ENCODE assay signal across 8 mouse cellular contexts in genomic region chr7:28888701-28889161, GRCm38 (mm10). TPM values are rescaled to one million over a fixed set of nuclear protein-coding genes. Genes with fewer than 3 reads are reported as not detected.
DNase-seq lines count a peak whose midpoint lies in the region; ATAC-seq lines count a peak whose summit lies in the region.

No protein-coding gene starts in this region.

- peak overlapping the region; percentile 43 for H3K4me3 ChIP-seq in limb, embryonic 12.5 days (replicated peaks)
- H3K4me3 ChIP-seq in stomach, embryonic 15.5 days (replicated peaks), result peak overlapping the region; percentile 35

- peak overlapping the region; percentile 67 for H3K4me2 ChIP-seq in limb, embryonic 12.5 days
- H3K4me2 ChIP-seq in stomach, embryonic 15.5 days, result peak overlapping the region; percentile 66

- H3K4me1 ChIP-seq in limb, embryonic 12.5 days (replicated peaks), result peaks cover 14% of the 10 kb centered on the region
- peaks cover 10% of the 10 kb centered on the region; the same call in 1 of the 2 replicates for H3K4me1 ChIP-seq in stomach, embryonic 15.5 days

- no peaks in the 10 kb centered on the region for H3K9me3 ChIP-seq in limb, embryonic 12.5 days
- no peaks in the 10 kb centered on the region for H3K9me3 ChIP-seq in stomach, embryonic 15.5 days

- DNase-seq in cerebellum, postnatal 10 days, result peak; percentile 71
- DNase-seq in cerebellum, adult 8-10 months, result no peak
- DNase-seq in right cerebral cortex, postnatal 4 days, result peak; percentile 36
- DNase-seq in right cerebral cortex, adult 2 months (ENCODE audit: low spot score in 2 of 2), result no peak
- DNase-seq in adipocyte (ENCODE audit: low spot score), result no peak
- no peak for DNase-seq in kidney, postnatal 25 days

- H3K27ac ChIP-seq in limb, embryonic 12.5 days, result no peak overlapping the region
- H3K27ac ChIP-seq in stomach, embryonic 15.5 days, result no peak overlapping the region

- 3% methylated on average over 27 of the region's 27 CpGs for WGBS in limb, embryonic 12.5 days
- 3% methylated on average over 27 of the region's 27 CpGs for WGBS in stomach, embryonic 15.5 days

- H3K9ac ChIP-seq in limb, embryonic 12.5 days (replicated peaks), result peak overlapping the region; percentile 40
- no peak overlapping the region for H3K9ac ChIP-seq in stomach, embryonic 15.5 days

- peaks cover 61% of the 10 kb centered on the region for H3K27me3 ChIP-seq in limb, embryonic 12.5 days
- H3K27me3 ChIP-seq in stomach, embryonic 15.5 days (replicated peaks), result peaks cover 20% of the 10 kb centered on the region

- 0 out of 2 replicates have a peak, but pooled peaks have one; percentile 6 for ATAC-seq in limb, embryonic 12.5 days (ENCODE audit: insufficient number of reproducible peaks, insufficient read depth, low FRiP score, low TSS enrichment, low read depth)
- ATAC-seq in stomach, embryonic 15.5 days (ENCODE audit: insufficient read depth, low FRiP score, low read depth), result peak; percentile 13; the same call in 1 of the 2 replicates

- peaks cover 29% of the 10 kb centered on the region for H3K36me3 ChIP-seq in limb, embryonic 12.5 days
- peaks cover 25% of the 10 kb centered on the region for H3K36me3 ChIP-seq in stomach, embryonic 15.5 days

RNA-seq across cellular contexts. Expression of gene Capn12, which starts 7.5 kb away (rescaled TPM):
- polyA plus RNA-seq in limb, embryonic 12.5 days (2016; fragmentation: Nextera tagmentation; extraction: Ambion mirVana), result 0.26 and 0.29 TPM in 2 replicates
- 0.34 and 0.45 TPM in 2 replicates for polyA plus RNA-seq in stomach, embryonic 15.5 days (2015; fragmentation: Nextera tagmentation; extraction: Ambion mirVana)

RNA-seq across cellular contexts. Expression of gene Lgals7, which starts 25.1 kb away (rescaled TPM):
- 3.4 and 4.8 TPM in 2 replicates for polyA plus RNA-seq in limb, embryonic 12.5 days (2016; fragmentation: Nextera tagmentation; extraction: Ambion mirVana)
- 2.2 TPM in 2 replicates for polyA plus RNA-seq in stomach, embryonic 15.5 days (2015; fragmentation: Nextera tagmentation; extraction: Ambion mirVana)

RNA-seq across cellular contexts. Expression of gene Lgals4, which starts 55.1 kb away (rescaled TPM):
- polyA plus RNA-seq in limb, embryonic 12.5 days (2016; fragmentation: Nextera tagmentation; extraction: Ambion mirVana), result 4.9 and 6.7 TPM in 2 replicates
- 340 and 467 TPM in 2 replicates for polyA plus RNA-seq in stomach, embryonic 15.5 days (2015; fragmentation: Nextera tagmentation; extraction: Ambion mirVana)

Comparison
In these comparisons a context has a peak if more than half of its experiments do, and no peak if none do; other contexts are left out.
1. DNase-seq: peak in cerebellum, postnatal 10 days (2 of 2) and right cerebral cortex, postnatal 4 days (single experiment); none in cerebellum, adult 8-10 months (single experiment), right cerebral cortex, adult 2 months (0 of 2), adipocyte (single experiment) and kidney, postnatal 25 days (0 of 2).
2. RNA of gene Lgals4, which starts 55.1 kb away (polyA plus RNA-seq): 340 to 467 TPM in stomach, embryonic 15.5 days; 4.9 to 6.7 TPM in limb, embryonic 12.5 days; every median in the first group is over 10 times any median in the second.